Comparison of ENCODE assay signal across 14 mouse cellular contexts in genomic region chr11:46061776-46062445, GRCm38 (mm10). TPM values are rescaled to one million over a fixed set of nuclear protein-coding genes. Genes with fewer than 3 reads are reported as not detected.
DNase-seq lines count a peak whose midpoint lies in the region; ATAC-seq and TF ChIP-seq lines count a peak whose summit lies in the region.
"Had no signal": no experiment of that assay in that cellular context is flagged by ENCODE, and none has a peak within 500 bp of the region (broad histone marks: within the 10 kb centered on the region; RNA-seq: fewer than 3 reads in every experiment).

No protein-coding gene starts in this region.

- H3K4me2 ChIP-seq in heart, embryonic 15.5 days = no peak overlapping the region
- no peak overlapping the region for H3K4me2 ChIP-seq in lung, postnatal 0 days (replicated peaks; ENCODE audit: low read depth, low read length)
- H3K4me2 ChIP-seq in stomach, embryonic 16.5 days (ENCODE audit: low read depth, low read length) = no peak overlapping the region
- H3K4me2 ChIP-seq: forebrain, embryonic 12.5 days had no signal

- 50% methylated on average over 6 of the region's 6 CpGs for WGBS in heart, embryonic 15.5 days
- 36% methylated on average over 6 of the region's 6 CpGs for WGBS in lung, postnatal 0 days
- 59% methylated on average over 6 of the region's 6 CpGs for WGBS in stomach, embryonic 16.5 days

- no peak; the same call in 1 of the 2 replicates for TF ChIP-seq EP300 in lung, postnatal 0 days (IDR thresholded peaks at IDR 0.05)

- H3K4me3 ChIP-seq in heart, embryonic 15.5 days = no peak overlapping the region
- H3K4me3 ChIP-seq in lung, postnatal 0 days (ENCODE audit: low read depth, low read length) = no peak overlapping the region
- H3K4me3 ChIP-seq in stomach, embryonic 16.5 days (replicated peaks; ENCODE audit: low read length) = no peak overlapping the region
- H3K4me3 ChIP-seq: forebrain, embryonic 12.5 days; intestine, embryonic 15.5 days had no signal

- H3K36me3 ChIP-seq in heart, embryonic 15.5 days = peaks cover 7% of the 10 kb centered on the region; the same call in 1 of the 2 replicates
- H3K36me3 ChIP-seq in lung, postnatal 0 days (ENCODE audit: insufficient read depth, low read length) = no peaks in the 10 kb centered on the region
- no peaks in the 10 kb centered on the region for H3K36me3 ChIP-seq in stomach, embryonic 16.5 days (ENCODE audit: control insufficient read depth, insufficient read depth, low read length)
- H3K36me3 ChIP-seq: forebrain, embryonic 12.5 days had no signal

- peak overlapping the region; percentile 93 for H3K27ac ChIP-seq in heart, embryonic 15.5 days
- peak overlapping the region; percentile 22 for H3K27ac ChIP-seq in lung, postnatal 0 days (ENCODE audit: low read length)
- H3K27ac ChIP-seq in stomach, embryonic 16.5 days (ENCODE audit: low read length) = peak overlapping the region; percentile 8; the same call in 1 of the 2 replicates
- H3K27ac ChIP-seq: forebrain, embryonic 12.5 days; intestine, embryonic 15.5 days had no signal

- no peaks in the 10 kb centered on the region for H3K27me3 ChIP-seq in heart, embryonic 15.5 days
- no peaks in the 10 kb centered on the region for H3K27me3 ChIP-seq in lung, postnatal 0 days (replicated peaks; ENCODE audit: insufficient read depth, low read length)
- no peaks in the 10 kb centered on the region; the same call in 1 of the 2 replicates for H3K27me3 ChIP-seq in stomach, embryonic 16.5 days (ENCODE audit: control insufficient read depth, insufficient read depth, low read length)
- H3K27me3 ChIP-seq: intestine, embryonic 15.5 days had no signal

- H3K9ac ChIP-seq in heart, embryonic 15.5 days = no peak overlapping the region
- no peak overlapping the region for H3K9ac ChIP-seq in lung, postnatal 0 days (replicated peaks; ENCODE audit: low read depth)
- no peak overlapping the region for H3K9ac ChIP-seq in stomach, embryonic 16.5 days (ENCODE audit: low read length)
- H3K9ac ChIP-seq: forebrain, embryonic 12.5 days; intestine, embryonic 15.5 days had no signal

- DNase-seq in heart, adult 9 months (ENCODE audit: low spot score in 2 of 2) = no peak
- DNase-seq in lung, postnatal 0 days (ENCODE audit: low spot score) = no peak
- no peak for DNase-seq in lung, postnatal 10 days
- peak; percentile 4 for DNase-seq in heart, postnatal 4 days
- no peak for DNase-seq in B cell, adult 2 months
- no peak for DNase-seq in right cerebral cortex, postnatal 36 days (ENCODE audit: low spot score in 2 of 2)
- DNase-seq: adrenal gland, postnatal 25 days; cerebellum, adult 8-10 months; gastrocnemius, postnatal 14 days; lung, postnatal 4 days had no signal

- no peak for TF ChIP-seq CTCF in lung, postnatal 0 days (IDR thresholded peaks at IDR 0.05)

- H3K4me1 ChIP-seq in heart, embryonic 15.5 days (replicated peaks) = peaks cover 66% of the 10 kb centered on the region
- peaks cover 17% of the 10 kb centered on the region; the same call in 1 of the 2 replicates for H3K4me1 ChIP-seq in lung, postnatal 0 days (ENCODE audit: insufficient read depth, low read depth, low read length)
- H3K4me1 ChIP-seq in stomach, embryonic 16.5 days (ENCODE audit: control insufficient read depth, insufficient read depth, low read length) = peaks cover 26% of the 10 kb centered on the region

- no peaks in the 10 kb centered on the region for H3K9me3 ChIP-seq in heart, embryonic 15.5 days (replicated peaks)
- H3K9me3 ChIP-seq in lung, postnatal 0 days (ENCODE audit: low read length) = no peaks in the 10 kb centered on the region
- no peaks in the 10 kb centered on the region for H3K9me3 ChIP-seq in stomach, embryonic 16.5 days (replicated peaks; ENCODE audit: control insufficient read depth, low read length)
- H3K9me3 ChIP-seq: forebrain, embryonic 12.5 days; intestine, embryonic 15.5 days had no signal

- no peak for ATAC-seq in heart, embryonic 15.5 days (replicated peaks; ENCODE audit: insufficient number of reproducible peaks, insufficient read depth, low FRiP score, low read depth)
- no peak for ATAC-seq in lung, postnatal 0 days
- no peak for ATAC-seq in stomach, embryonic 16.5 days (ENCODE audit: insufficient read depth, low FRiP score)
- ATAC-seq: intestine, embryonic 15.5 days had no signal

RNA-seq across cellular contexts. Expression of gene Adam19, which starts 6.1 kb away (rescaled TPM):
- 19.6 and 26.5 TPM in 2 replicates for polyA plus RNA-seq in heart, embryonic 15.5 days (2015; fragmentation: Nextera tagmentation; extraction: Ambion mirVana)
- 11.4 and 12.4 TPM in 2 replicates for polyA plus RNA-seq in lung, postnatal 0 days (2015; fragmentation: Nextera tagmentation; extraction: Ambion mirVana)
- 100 to 1,000 TPM; 161 to 163 TPM for total RNA-seq in heart, postnatal 4 days (2021)
- polyA plus RNA-seq in stomach, embryonic 16.5 days (2015; fragmentation: Nextera tagmentation; extraction: Ambion mirVana) = 22.0 and 22.4 TPM in 2 replicates

RNA-seq across cellular contexts. Expression of gene Gm12166, which starts 9.8 kb away (rescaled TPM):
- polyA plus RNA-seq in heart, embryonic 15.5 days (2015; fragmentation: Nextera tagmentation; extraction: Ambion mirVana) = 2.9 and 4.4 TPM in 2 replicates
- polyA plus RNA-seq in lung, postnatal 0 days (2015; fragmentation: Nextera tagmentation; extraction: Ambion mirVana) = 8.0 and 8.3 TPM in 2 replicates
- total RNA-seq in heart, postnatal 4 days (2021) = 1 to 10 TPM; 2.7 to 4.0 TPM
- polyA plus RNA-seq in stomach, embryonic 16.5 days (2015; fragmentation: Nextera tagmentation; extraction: Ambion mirVana) = 4.7 and 7.9 TPM in 2 replicates

Comparison
In these comparisons a context has a peak if more than half of its experiments do, and no peak if none do; other contexts are left out.
1. H3K27ac ChIP-seq: peak in every context shown above with its lines; median percentile 93 in heart, embryonic 15.5 days; 22 in lung, postnatal 0 days; 8 in stomach, embryonic 16.5 days.